Mouse (Mus musculus) lung, adult 2 months (tissue): ENCODE data around the gene Dap.

ENCODE experiments used
- CTCF ChIP-seq: fragments of 200-500 bp; IDR thresholded peaks from 2 replicates; pipeline ENCODE4 v1.5.1; 2011; ENCODE audit warnings: mild to moderate bottlenecking, low read length, control low read depth; ENCODE audit not compliant: insufficient read depth
- POLR2A ChIP-seq: fragments of 200-500 bp; IDR thresholded peaks from 2 replicates; pipeline ENCODE4 v1.6.1; 2011; ENCODE audit warnings: low read depth, mild to moderate bottlenecking, control low read depth, low read length, borderline replicate concordance; ENCODE audit errors: extremely low read depth

- no peak for TF ChIP-seq POLR2A
- no peak for TF ChIP-seq CTCF
Measured at GRCm38 (mm10) chr15:31195776-31196175, 28.3 kb upstream of the Dap start.
